In genomic region chr5:85780017-85780416, GRCm38 (mm10) we compare ENCODE assay signal across 18 mouse cellular contexts.
A peak's percentile ranks its signal among the peaks of the same experiment; 100 is the strongest.
DNase-seq lines count a peak whose midpoint lies in the region; ATAC-seq and TF ChIP-seq lines count a peak whose summit lies in the region.
"Had no signal": no experiment of that assay in that cellular context is flagged by ENCODE, and none has a peak within 500 bp of the region (broad histone marks: within the 10 kb centered on the region; RNA-seq: fewer than 3 reads in every experiment).

No protein-coding gene starts in this region.

- peaks cover 5% of the 10 kb centered on the region; the same call in 1 of the 2 replicates for H3K4me1 ChIP-seq in hindbrain, postnatal 0 days (ENCODE audit: insufficient read depth, low read length)
- peaks cover 10% of the 10 kb centered on the region; the same call in 1 of the 2 replicates for H3K4me1 ChIP-seq in midbrain, embryonic 16.5 days (ENCODE audit: control insufficient read depth, insufficient read depth, low read length)

- H3K4me3 ChIP-seq in hindbrain, postnatal 0 days (ENCODE audit: low read length), result no peak overlapping the region
- H3K4me3 ChIP-seq in midbrain, embryonic 16.5 days (ENCODE audit: low read depth, low read length), result no peak overlapping the region
- H3K4me3 ChIP-seq: forebrain, embryonic 13.5 days; stomach, embryonic 15.5 days had no signal

- 44% methylated on average over 5 of the region's 5 CpGs for WGBS in hindbrain, postnatal 0 days
- 13% methylated on average over 5 of the region's 5 CpGs for WGBS in midbrain, embryonic 16.5 days

- peak overlapping the region; percentile 29; the same call in 1 of the 2 replicates for H3K27ac ChIP-seq in hindbrain, postnatal 0 days
- H3K27ac ChIP-seq in midbrain, embryonic 16.5 days (ENCODE audit: low read length), result no peak overlapping the region
- H3K27ac ChIP-seq: forebrain, embryonic 13.5 days; stomach, embryonic 15.5 days had no signal

- ATAC-seq in hindbrain, postnatal 0 days, result peak; percentile 60
- 0 out of 2 replicates have a peak, but pooled peaks have one; percentile 21 for ATAC-seq in midbrain, embryonic 16.5 days
- ATAC-seq: activated CD4-positive, CD25-positive, alpha-beta regulatory T cell, adult 4 months; CD4-positive, CD25-positive, alpha-beta regulatory T cell, adult 4 months; intestine, postnatal 0 days; lung, postnatal 0 days had no signal

- no peaks in the 10 kb centered on the region for H3K27me3 ChIP-seq in hindbrain, postnatal 0 days (ENCODE audit: insufficient read depth, low read length)
- H3K27me3 ChIP-seq in midbrain, embryonic 16.5 days (ENCODE audit: control insufficient read depth, insufficient read depth, low read depth, low read length), result no peaks in the 10 kb centered on the region
- H3K27me3 ChIP-seq: forebrain, embryonic 13.5 days; stomach, embryonic 15.5 days had no signal

- DNase-seq in cerebellum, postnatal 14 days, result peak; percentile 40 to 50
- no peak for DNase-seq in cerebellum, adult 9-10 months
- DNase-seq in MN1 (ENCODE audit: low spot score), result peak; percentile 37
- DNase-seq in hindbrain, postnatal 0 days (ENCODE audit: low spot score), result peak; percentile 54
- DNase-seq in frontal cortex, postnatal 36 days (ENCODE audit: low spot score in 2 of 2), result no peak
- DNase-seq in thymus, postnatal 25 days, result no peak
- DNase-seq: adrenal gland, postnatal 10 days; cerebellum, adult 11 months; gastrocnemius, postnatal 36 days; liver; right cerebral cortex, postnatal 25 days had no signal

- H3K36me3 ChIP-seq in hindbrain, postnatal 0 days (ENCODE audit: insufficient read depth, low read length), result no peaks in the 10 kb centered on the region
- no peaks in the 10 kb centered on the region for H3K36me3 ChIP-seq in midbrain, embryonic 16.5 days (ENCODE audit: control insufficient read depth, insufficient read depth, low read length)
- H3K36me3 ChIP-seq: stomach, embryonic 15.5 days had no signal

- H3K9ac ChIP-seq in hindbrain, postnatal 0 days (replicated peaks; ENCODE audit: low read length), result no peak overlapping the region
- no peak overlapping the region for H3K9ac ChIP-seq in midbrain, embryonic 16.5 days (ENCODE audit: low read depth, low read length)
- H3K9ac ChIP-seq: forebrain, embryonic 13.5 days; stomach, embryonic 15.5 days had no signal

- TF ChIP-seq CTCF in hindbrain, postnatal 0 days (IDR thresholded peaks at IDR 0.05; ENCODE audit: low read depth), result no peak

- H3K4me2 ChIP-seq in hindbrain, postnatal 0 days (ENCODE audit: low read depth, low read length), result no peak overlapping the region
- no peak overlapping the region for H3K4me2 ChIP-seq in midbrain, embryonic 16.5 days (ENCODE audit: low read length)
- H3K4me2 ChIP-seq: forebrain, embryonic 13.5 days; stomach, embryonic 15.5 days had no signal

- no peaks in the 10 kb centered on the region for H3K9me3 ChIP-seq in hindbrain, postnatal 0 days (ENCODE audit: low read length)
- H3K9me3 ChIP-seq in midbrain, embryonic 16.5 days (replicated peaks; ENCODE audit: control insufficient read depth, low read length, poor library complexity, severe bottlenecking), result no peaks in the 10 kb centered on the region
- H3K9me3 ChIP-seq: forebrain, embryonic 13.5 days; stomach, embryonic 15.5 days had no signal

Comparison
In these comparisons a context has a peak if more than half of its experiments do, and no peak if none do; other contexts are left out.
1. DNase-seq: peak in cerebellum, postnatal 14 days (2 of 2), MN1 (single experiment) and hindbrain, postnatal 0 days (single experiment); none in cerebellum, adult 9-10 months (single experiment), frontal cortex, postnatal 36 days (0 of 2) and thymus, postnatal 25 days (single experiment).